Mouse (Mus musculus) liver, embryonic 14.5 days (tissue): ENCODE data around the gene Arhgap21.

Experiments
- CTCF ChIP-seq: IDR thresholded peaks from 2 replicates; pipeline ENCODE4 v1.5.1; 2016; ENCODE audit warnings: antibody characterized with exemption, low read depth, control low read depth
- EP300 ChIP-seq: IDR thresholded peaks from 2 replicates; pipeline ENCODE4 v1.6.1; 2016; ENCODE audit warnings: antibody characterized with exemption, low read depth

GRCm38 (mm10) chr2:20961295-20961694, 7.4 kb downstream of the Arhgap21 start:
- TF ChIP-seq CTCF (no peak), EP300 (no peak)
